Mouse (Mus musculus): ENCODE results near the gene Psen2.

GRCm38 (mm10) chr1:180184768-180185167 lies 78.5 kb downstream of the Psen2 start:
- TF ChIP-seq CTCF (IDR thresholded peaks at IDR 0.05; ENCODE audit: low read depth) (no peak), EP300 (IDR thresholded peaks at IDR 0.05; ENCODE audit: low read depth) (no peak)
